Mouse (Mus musculus): ENCODE results near the gene 1700007K13Rik.
A peak's percentile ranks its signal among the peaks of the same experiment; 100 is the strongest.
"Not testable (repeated sequence)": the region's sequence is repeated elsewhere in the genome, so short reads cannot be mapped to it uniquely, and the experiment has no call there.

1700007K13Rik gene

DNA sequence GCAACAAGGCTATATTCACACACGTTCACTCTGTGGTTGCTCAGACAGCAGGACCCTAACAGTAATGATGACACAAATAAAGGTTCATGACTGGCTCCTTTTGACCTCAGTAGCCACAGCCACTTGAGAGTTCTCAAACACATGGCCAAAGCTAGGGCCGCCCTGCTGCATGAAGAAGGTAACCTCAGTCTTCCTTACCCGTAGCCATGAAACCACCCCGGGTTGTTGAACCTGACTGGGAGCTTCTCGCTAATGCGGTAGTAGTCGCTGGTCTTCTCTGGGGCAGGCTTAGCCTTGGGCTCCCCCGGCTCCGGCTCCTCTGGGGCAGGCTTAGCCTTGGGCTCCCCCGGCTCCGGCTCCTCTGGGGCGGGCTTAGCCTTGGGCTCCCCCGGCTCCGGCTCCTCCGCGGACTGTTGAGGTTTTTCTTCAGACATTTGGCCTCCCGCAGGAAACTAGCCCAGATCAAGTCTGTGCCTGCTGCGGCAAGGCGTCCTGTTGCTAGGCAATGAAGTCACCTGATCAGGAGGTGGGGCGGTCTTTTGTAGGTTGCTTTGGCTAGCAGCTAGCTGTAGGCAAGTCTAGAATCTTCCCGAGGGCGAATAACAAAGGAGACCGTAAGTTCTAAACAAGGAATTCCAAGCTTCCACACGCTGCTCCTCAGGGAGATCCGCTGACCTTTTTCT lies at the start of gene 1700007K13Rik:
TSS of gene 1700007K13Rik (minus strand) at position 497 of the 683 bp plus-strand sequence.
- peak; percentile 83 for DNase-seq (ENCODE audit: low spot score)

DNA sequence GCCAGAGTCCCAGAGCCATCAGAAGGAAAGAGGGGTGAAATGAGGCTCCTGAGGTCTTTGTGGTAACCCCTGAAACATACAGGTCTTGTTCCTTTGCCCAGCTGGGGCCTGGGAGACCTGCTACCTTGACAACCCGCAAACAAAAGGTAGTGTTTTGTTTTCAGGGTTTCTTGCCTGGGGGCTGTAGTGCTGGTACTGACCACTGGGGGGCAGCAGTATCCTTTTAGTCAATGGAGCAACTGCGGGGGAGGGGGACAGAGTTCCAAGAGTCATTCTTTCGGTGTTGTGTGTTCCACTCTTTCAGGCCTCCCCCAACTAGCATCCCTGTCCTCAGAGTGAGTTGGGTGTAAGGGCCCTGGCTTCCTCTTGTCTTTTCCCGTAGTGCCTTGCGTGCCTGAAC lies 48.4 kb upstream of the 1700007K13Rik start:
- DNase-seq (ENCODE audit: low spot score) = peak; percentile 77

DNA sequence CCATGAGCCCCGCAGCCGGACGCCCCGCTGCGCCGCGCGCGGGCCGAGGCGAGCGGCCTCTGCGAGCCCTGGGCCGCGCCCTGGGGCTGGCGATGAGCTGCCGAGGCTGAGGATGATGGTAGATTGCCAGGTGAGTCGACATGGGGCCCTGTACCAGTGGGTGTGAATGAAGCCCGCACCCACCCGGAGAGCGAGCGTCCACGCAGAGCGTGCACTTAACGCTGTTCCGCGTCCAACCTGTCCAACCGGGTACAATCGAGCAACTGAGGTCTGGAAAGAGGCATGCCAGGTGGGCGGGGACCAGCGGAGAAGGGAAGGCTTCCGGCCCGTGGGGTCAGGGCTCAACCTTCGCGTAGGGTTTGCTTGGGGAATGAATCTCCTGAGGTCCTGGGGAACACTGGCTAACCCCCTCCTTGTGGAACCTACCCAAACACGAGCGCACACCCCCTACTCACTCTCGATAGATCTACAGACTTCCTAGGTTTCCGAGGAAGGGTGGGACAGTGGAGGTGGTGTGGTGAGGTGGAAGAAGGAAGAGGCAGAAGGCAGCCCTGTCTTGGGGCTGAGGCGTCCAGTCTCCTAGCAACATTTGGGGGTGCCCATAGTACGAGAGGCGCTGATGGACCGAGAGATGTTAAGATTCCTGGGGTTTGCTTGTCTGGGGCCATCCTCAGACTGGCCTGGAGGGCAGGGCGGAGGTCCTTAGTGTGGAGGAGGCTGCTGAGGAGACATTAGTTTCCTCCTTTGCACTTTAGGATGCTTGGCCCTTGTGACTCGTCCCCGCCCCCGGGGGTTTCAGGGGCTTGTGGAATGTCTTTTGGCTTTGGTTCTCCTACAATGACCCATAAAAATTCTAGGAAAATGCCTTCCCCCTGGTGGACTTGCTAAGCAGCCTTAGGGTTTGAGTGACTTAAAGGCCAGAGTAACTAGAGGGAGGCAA lies 47.6 kb upstream of the 1700007K13Rik start:
- peak; percentile 59 for DNase-seq (ENCODE audit: low spot score)

GRCm38 (mm10) chr2:28512798-28513401 lies 46.8 kb upstream of the 1700007K13Rik start, which contains the start of gene Ralgds:
Gene Ralgds (plus strand): TSS chr2:28513125.
- DNase-seq (ENCODE audit: low spot score) = peak; percentile 72

GRCm38 (mm10) chr2:28511600-28511999 lies 45.5 kb upstream of the 1700007K13Rik start:
- DNase-seq (ENCODE audit: low spot score) = not testable (repeated sequence)

- no peak for DNase-seq (ENCODE audit: low spot score)
Observed at GRCm38 (mm10) chr2:28506291-28506690, 40.2 kb upstream of the 1700007K13Rik start.

- DNase-seq (ENCODE audit: low spot score) = no peak
Observed at GRCm38 (mm10) chr2:28505795-28506194, 39.7 kb upstream of the 1700007K13Rik start, which contains the start of gene Gm10134. Gene Gm10134 (plus strand): TSS chr2:28506095.

- no peak for DNase-seq (ENCODE audit: low spot score)
Observed at GRCm38 (mm10) chr2:28504676-28505075, 38.5 kb upstream of the 1700007K13Rik start.

DNA sequence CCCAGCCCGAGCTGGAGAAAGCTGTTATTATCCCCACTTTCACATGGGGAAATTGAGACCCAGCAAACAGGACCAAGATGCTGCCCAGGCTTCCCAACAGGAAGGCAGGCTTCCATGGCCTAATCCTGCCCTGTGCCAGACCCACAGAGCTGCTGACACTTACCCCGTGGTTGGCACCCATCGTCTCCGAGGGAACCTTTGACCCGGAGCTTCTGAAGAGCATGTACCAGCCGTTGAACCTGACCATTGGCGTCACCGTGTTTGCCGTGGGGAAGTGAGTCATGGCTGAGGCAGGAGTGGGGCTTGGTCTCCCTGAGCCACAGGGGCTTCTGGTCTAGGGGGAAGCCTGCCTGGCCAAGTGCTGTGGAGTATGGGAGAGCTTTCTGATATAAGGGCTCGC lies 36.9 kb upstream of the 1700007K13Rik start:
- DNase-seq (ENCODE audit: low spot score) = no peak

DNA sequence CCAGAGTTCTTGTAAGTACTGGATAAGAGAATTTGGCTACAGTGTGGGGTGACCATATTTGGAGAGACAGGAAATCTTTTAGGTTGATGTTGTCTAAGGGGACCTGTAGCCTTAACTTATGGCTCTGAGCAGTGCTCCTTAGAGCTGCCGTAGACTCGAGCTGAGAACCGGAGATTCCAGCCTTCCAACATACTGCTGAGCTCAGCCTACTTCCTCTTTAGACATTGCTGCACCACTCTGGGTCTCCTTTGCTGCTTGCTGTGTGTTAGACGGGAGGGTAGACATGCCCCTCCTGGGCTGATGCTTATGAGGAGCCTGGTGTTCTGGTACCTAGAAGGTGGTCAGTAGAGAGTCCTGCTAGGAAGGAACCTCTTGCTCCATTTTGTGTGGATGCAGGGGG lies 32.3 kb upstream of the 1700007K13Rik start:
- no peak for DNase-seq (ENCODE audit: low spot score)

- no peak for DNase-seq (ENCODE audit: low spot score)
Observed at GRCm38 (mm10) chr2:28497561-28497960, 31.4 kb upstream of the 1700007K13Rik start.

GRCm38 (mm10) chr2:28496671-28497070 lies 30.5 kb upstream of the 1700007K13Rik start, which contains the start of gene Gbgt1:
Gene Gbgt1 (plus strand): TSS chr2:28496891.
- DNase-seq (ENCODE audit: low spot score) = no peak

DNA sequence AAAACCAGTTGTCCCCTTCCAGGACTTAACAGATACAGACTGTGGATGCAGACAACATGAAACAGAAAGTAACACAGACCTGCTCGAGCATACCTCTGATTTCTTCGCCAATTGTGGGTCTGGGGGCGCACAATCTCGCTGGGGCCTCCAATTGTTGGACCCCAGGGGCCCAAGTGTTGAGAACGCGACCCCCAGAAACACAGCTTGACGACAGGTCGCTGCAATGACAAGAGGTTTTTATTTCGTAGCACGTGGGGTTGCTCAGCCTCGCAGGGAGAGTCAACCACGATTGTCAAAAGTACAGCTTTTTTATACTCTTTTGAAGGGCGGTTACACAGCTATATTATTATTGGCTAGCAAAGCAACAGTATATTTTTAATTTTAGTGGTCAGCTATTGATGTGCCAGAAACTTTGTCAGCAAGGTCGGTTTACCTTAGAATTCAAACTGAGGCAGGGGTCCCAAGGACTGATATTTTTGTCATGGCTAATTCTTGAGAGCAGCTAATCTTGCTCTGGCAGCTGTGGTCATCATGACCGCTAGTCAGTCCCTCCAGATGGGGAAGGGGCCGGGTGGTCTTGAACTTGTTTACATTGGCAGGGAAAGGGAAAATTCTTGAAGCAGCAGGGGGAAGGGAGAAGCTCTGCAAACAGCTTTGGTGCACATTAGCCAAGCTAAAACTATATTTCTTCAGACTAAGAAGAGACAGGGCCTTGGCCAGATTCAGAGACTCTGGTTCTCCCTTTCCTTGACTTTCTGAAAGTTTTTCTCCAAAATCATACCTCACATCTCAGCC lies 29.9 kb upstream of the 1700007K13Rik start:
- no peak for DNase-seq (ENCODE audit: low spot score)

DNA sequence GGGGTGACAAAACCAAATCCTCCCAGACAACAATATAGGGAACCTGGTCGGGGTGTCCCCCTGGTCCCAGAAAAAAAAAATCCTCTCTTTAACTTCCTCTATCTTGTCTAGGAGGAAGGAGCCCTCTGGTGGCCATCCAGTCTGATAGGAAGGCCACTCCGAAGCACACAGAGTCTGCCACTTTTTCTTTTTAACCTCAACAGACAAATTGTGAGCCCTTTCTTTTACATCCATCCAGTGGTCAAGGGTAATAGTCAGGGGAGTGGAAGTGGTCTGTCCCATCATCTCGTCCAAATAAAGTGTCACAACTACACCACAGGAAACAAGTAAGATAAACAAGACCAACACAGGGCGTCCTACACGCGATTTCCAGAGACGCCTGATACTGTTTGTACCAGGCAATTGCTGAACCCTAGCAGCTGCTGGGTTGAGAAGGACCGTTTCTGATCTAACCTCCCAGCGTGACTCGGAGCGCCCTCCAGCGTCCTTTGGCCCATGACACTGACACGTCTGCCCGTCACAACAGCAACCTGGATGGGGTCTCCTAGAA lies 29.1 kb upstream of the 1700007K13Rik start:
- DNase-seq (ENCODE audit: low spot score) = no peak

- DNase-seq (ENCODE audit: low spot score) = no peak
Observed at GRCm38 (mm10) chr2:28494521-28494920, 28.4 kb upstream of the 1700007K13Rik start.

DNA sequence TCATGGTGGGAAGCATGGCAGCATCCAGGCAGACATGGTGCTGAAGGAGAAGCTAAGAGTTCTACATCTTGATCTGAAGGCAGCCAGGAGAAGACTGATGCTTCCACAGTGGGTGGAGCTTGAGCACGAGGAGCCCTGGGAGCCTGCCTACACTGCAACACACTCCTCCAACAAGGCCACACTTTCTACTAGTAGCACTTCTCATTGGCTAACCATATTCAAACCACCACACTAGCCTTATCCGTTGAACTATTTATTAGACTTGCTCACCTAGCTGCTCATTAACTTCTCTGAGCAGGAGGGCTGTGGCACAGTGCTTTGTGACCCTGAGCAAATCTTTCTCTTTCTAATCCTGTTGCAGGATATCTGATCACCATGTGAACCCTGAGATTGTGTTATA lies 17.7 kb upstream of the 1700007K13Rik start:
- DNase-seq (ENCODE audit: low spot score) = no peak

- no peak for DNase-seq (ENCODE audit: low spot score)
Observed at GRCm38 (mm10) chr2:28479208-28480204, 13.4 kb upstream of the 1700007K13Rik start.

- DNase-seq (ENCODE audit: low spot score) = not testable (repeated sequence)
Observed at GRCm38 (mm10) chr2:28477993-28478392, 11.9 kb upstream of the 1700007K13Rik start.

DNA sequence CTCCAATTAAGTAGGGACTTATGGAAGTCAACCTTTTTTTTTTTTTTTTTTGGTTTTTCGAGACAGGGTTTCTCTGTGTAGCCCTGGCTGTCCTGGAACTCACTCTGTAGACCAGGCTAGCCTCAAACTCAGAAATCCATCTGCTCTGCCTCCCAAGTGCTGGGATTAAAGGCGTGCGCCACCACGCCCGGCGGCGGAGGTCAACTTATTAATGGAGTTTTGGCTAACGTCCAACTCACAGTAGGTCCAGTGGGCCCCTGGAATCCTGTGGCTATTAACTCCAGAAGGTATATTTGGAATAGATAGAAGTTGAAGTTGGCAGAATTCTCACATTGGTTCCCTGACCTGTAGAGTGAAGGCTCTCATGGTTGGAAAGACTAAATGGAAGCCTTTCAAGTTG lies 5.9 kb upstream of the 1700007K13Rik start:
- DNase-seq (ENCODE audit: low spot score) = not testable (repeated sequence)

DNA sequence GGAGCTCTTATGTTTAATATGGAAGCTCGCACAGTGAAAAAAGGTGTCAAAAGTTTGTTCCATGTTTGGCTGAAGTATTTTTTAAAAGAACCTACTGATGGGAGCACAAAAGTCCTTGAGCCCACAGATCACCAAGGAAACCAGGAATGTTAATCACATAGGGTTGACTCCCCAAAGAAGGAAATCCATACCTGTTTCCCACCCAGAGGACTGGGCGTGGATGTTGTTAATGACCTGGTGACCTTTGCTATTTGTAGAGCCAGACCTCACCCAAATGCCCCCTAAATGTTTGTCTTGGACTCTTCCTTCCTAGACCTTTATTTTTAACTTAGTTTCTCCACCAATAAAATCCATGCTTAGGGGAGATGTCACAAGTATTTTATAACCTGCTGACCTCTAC lies 4.5 kb upstream of the 1700007K13Rik start:
- DNase-seq (ENCODE audit: low spot score) = no peak
